Mouse (Mus musculus): ENCODE measurements around the gene Col6a4.

GRCm38 (mm10) chr9:105973736-105974135, 122.8 kb downstream of the Col6a4 start:
- no peak for TF ChIP-seq CTCF (IDR thresholded peaks at IDR 0.05; ENCODE audit: extremely low read depth, insufficient read depth, low read length)
- TF ChIP-seq POLR2A (IDR thresholded peaks at IDR 0.05; ENCODE audit: extremely low read depth, insufficient read depth, low read length) = no peak

Data from cortical plate, adult 2 months (tissue).